Mouse (Mus musculus): ENCODE data around the gene Olfr96.

- TF ChIP-seq POLR2A (IDR thresholded peaks at IDR 0.05; ENCODE audit: control insufficient read depth, extremely low read depth, insufficient read depth, low read length, poor library complexity): no peak
- TF ChIP-seq CTCF (IDR thresholded peaks at IDR 0.05; ENCODE audit: borderline replicate concordance, control insufficient read depth, extremely low read depth, insufficient read depth, low read length, poor library complexity): no peak
Observed at GRCm38 (mm10) chr17:37194782-37195181, 25.2 kb upstream of the Olfr96 start.

Measured in thymus, adult 2 months (tissue).